Mouse (Mus musculus) heart, embryonic 11.5 days (tissue): ENCODE data around the gene Tmcc3. TPM values are rescaled to one million over a fixed set of nuclear protein-coding genes. Genes with fewer than 3 reads are reported as not detected.
A peak's percentile ranks its signal among the peaks of the same experiment; 100 is the strongest.

Source experiments
- ATAC-seq: fragments of 200-750 bp; cut with Nextera tagmentation; replicated peaks from 2 replicates; pipeline ENCODE4 v1.8.0; 2017; ENCODE audit warnings: moderate library complexity; ENCODE audit not compliant: insufficient number of reproducible peaks, low FRiP score, low TSS enrichment
- H3K27ac ChIP-seq: fragments of 300-500 bp; sonication (generic); 2 replicates; pipeline ENCODE4 v1.5.1; 2014; ENCODE audit warnings: mild to moderate bottlenecking, low read depth, low read length
- H3K27me3 ChIP-seq: fragments of 300-500 bp; sonication (generic); 2 replicates; pipeline ENCODE4 v1.6.1; 2014; ENCODE audit warnings: mild to moderate bottlenecking, low read length, mixed read lengths; ENCODE audit not compliant: control insufficient read depth, insufficient read depth
- H3K36me3 ChIP-seq: fragments of 300-500 bp; sonication (generic); 2 replicates; pipeline ENCODE4 v1.6.1; 2014; ENCODE audit warnings: mild to moderate bottlenecking, low read length, moderate library complexity, mixed read lengths; ENCODE audit not compliant: control insufficient read depth, insufficient read depth
- H3K4me1 ChIP-seq: fragments of 300-500 bp; sonication (generic); 2 replicates; pipeline ENCODE4 v1.6.1; 2014; ENCODE audit warnings: low read length; ENCODE audit not compliant: control insufficient read depth, insufficient read depth
- H3K4me2 ChIP-seq: fragments of 300-500 bp; sonication (generic); 2 replicates; pipeline ENCODE4 v1.6.1; 2014; ENCODE audit warnings: mild to moderate bottlenecking, moderate library complexity
- H3K4me3 ChIP-seq: fragments of 300-500 bp; sonication (generic); 2 replicates; pipeline ENCODE4 v1.5.1; 2014; ENCODE audit warnings: low read depth, low read length
- H3K9ac ChIP-seq: fragments of 300-500 bp; sonication (generic); 2 replicates; pipeline ENCODE4 v1.6.1; 2014; ENCODE audit warnings: mild to moderate bottlenecking, low read depth, low read length, moderate library complexity
- H3K9me3 ChIP-seq: fragments of 300-500 bp; sonication (generic); replicated peaks from 2 replicates; pipeline ENCODE4 v1.6.1; 2016; ENCODE audit warnings: low read length; ENCODE audit not compliant: control insufficient read depth
- WGBS: fragments of 180-500 bp; shearing (Covaris S2); extraction: QIAGEN DNeasy Blood & Tissue Kit; methylation state at CpG from one replicate; pipeline ENCODE4 v1.1.7; 2014; ENCODE audit not compliant: insufficient replicate concordance; 5-methylcytosine and 5-hydroxymethylcytosine counted together
- polyA plus RNA-seq: library from polyadenylated mRNA; unstranded; fragments of >200 nt; fragmentation: Nextera tagmentation; extraction: Ambion mirVana; gene quantifications from 2 replicates; pipeline ENCODE4 v1.2.1, GENCODE M21; 2014

Gene Tmcc3
- polyA plus RNA-seq, 1 experiment from 2014 or later, result 10.9 TPM

DNA sequence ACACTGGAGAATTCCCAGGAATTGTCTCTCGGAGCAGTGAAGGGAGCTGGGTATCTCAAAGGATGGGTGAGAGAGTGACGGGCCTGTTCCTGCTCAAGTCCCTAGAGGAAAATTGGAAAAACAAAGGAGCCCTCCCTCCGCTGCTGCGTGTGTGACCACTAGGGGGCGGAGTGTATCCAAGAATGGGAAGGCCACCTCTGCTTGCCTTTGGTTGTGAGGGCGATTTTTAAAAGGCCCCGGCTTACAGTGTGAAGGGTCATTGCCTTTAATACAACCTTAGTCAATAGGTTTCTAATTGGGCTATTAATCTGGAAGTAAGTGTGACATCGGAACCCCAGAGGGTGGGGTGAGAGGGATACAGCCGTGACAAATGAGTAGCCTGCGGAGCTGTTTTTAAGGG lies 311.9 kb downstream of the Tmcc3 start:
- no peak overlapping the region for H3K9ac ChIP-seq
- H3K4me1 ChIP-seq, result no peaks in the 10 kb centered on the region
- H3K4me2 ChIP-seq, result no peak overlapping the region
- no peaks in the 10 kb centered on the region for H3K9me3 ChIP-seq
- no peak overlapping the region for H3K4me3 ChIP-seq
- no peaks in the 10 kb centered on the region for H3K36me3 ChIP-seq
- H3K27me3 ChIP-seq, result peaks cover 15% of the 10 kb centered on the region
- ATAC-seq, result 0 out of 2 replicates have a peak, but pooled peaks have one; percentile 10
- no peak overlapping the region for H3K27ac ChIP-seq
- WGBS, result 9% methylated on average over 10 of the region's 10 CpGs

DNA sequence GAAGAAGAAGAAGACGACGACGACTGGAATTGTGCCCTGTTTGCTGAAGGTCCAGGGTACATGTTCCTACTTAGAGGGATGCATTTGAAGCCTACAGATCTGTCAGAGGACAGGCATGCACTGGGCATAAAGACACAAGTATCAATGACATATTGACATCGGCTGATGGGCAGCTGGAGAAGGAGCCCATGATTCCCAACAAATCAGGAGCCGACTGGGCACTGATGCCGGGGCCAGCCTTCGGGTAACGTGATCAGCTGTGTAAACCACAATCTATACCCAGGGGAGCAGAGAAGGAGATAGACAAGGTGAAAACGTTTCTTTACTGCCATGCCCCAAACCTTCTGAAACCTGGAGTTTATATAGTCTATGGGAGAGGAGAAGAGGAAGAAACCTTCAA lies 313.3 kb downstream of the Tmcc3 start:
- Histone ChIP-seq H3K4me1 (no peaks in the 10 kb centered on the region), H3K9ac (no peak overlapping the region), H3K27ac (no peak overlapping the region), H3K4me2 (no peak overlapping the region), H3K36me3 (no peaks in the 10 kb centered on the region), H3K27me3 (peaks cover 15% of the 10 kb centered on the region), H3K4me3 (no peak overlapping the region), H3K9me3 (no peaks in the 10 kb centered on the region)
- 79% methylated on average over 9 of the region's 9 CpGs for WGBS
- no peak for ATAC-seq

DNA sequence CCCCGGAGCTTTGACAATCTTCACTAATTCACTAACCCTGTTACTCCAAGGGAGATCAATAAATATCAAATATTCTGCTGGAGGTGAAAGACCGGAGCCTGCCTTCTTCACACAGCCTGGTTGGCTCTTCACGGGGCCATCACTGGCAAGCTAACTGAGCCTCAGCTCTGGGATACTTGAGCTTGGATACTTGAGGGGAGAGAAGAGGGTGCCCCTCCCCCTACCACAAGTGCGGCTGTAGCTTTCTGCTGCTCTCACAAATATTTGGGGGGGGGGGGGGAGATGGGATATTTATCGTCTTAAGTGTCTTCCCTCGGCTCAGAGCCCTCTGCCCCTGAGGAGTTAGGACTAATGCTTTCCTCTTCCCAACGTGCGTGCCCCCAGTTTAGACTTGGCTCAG lies 313.9 kb downstream of the Tmcc3 start:
- Histone ChIP-seq H3K4me1 (no peaks in the 10 kb centered on the region), H3K27ac (no peak overlapping the region), H3K4me3 (no peak overlapping the region), H3K9me3 (no peaks in the 10 kb centered on the region), H3K4me2 (no peak overlapping the region), H3K36me3 (no peaks in the 10 kb centered on the region), H3K9ac (no peak overlapping the region), H3K27me3 (peaks cover 9% of the 10 kb centered on the region)
- WGBS, result 74% methylated on average over 8 of the region's 8 CpGs
- ATAC-seq, result no peak

DNA sequence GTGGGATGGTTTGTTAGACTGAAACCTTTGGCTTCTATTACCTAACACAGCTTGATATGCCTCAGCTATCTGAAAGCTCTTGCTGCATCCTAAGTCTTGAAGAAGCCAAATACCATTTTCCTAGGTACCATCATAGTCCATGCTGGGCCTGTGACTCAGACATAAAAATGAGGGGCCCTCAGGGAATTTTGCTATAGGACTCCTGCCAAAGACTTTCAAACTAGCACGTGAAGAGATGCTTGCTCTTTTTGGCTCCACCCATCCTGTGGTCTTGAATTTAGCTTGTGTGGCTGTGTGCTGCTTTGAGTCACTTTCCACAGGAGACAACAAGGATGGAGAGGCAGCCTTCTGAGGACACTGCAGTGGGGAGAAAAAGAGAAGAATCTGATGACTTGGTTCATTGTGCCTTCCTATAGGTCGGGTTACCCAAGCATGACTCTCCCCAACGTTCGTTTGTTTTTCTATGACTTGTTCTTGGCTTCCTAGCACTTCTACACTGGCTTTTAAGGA lies 319.1 kb downstream of the Tmcc3 start:
- Histone ChIP-seq H3K9ac (no peak overlapping the region), H3K4me1 (no peaks in the 10 kb centered on the region), H3K36me3 (no peaks in the 10 kb centered on the region), H3K4me2 (no peak overlapping the region), H3K27me3 (no peaks in the 10 kb centered on the region), H3K4me3 (no peak overlapping the region), H3K27ac (no peak overlapping the region), H3K9me3 (no peaks in the 10 kb centered on the region)
- no peak for ATAC-seq
- WGBS, result 56% methylated on average over 4 of the region's 4 CpGs

DNA sequence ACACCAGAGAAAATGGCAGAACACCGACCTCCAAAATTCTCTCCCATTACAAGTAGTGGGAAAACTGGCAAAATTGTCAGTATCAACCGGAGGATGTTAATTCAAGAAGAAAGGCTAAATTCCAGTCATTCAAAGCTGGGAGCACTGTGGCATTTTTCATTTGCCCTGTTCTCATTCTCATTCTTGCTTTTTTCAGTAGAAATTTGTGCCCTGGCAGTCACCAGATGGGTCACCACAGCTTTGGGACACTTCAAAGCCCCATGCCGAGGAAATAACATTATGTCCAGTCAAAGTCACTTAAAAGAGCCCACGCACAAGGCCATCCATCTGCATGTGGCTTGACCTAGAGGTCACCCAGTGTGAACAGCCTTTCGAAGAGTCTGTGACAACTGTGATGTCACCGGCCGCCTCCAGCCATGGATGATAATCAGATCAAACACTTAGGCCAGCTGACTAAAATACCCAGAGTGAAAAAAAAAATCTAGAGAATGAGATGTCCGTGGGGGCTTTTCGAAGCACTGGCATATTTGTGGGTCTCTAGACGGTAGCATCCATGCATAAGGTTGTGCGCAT lies 319.9 kb downstream of the Tmcc3 start:
- H3K4me1 ChIP-seq, result no peaks in the 10 kb centered on the region
- 69% methylated on average over 11 of the region's 11 CpGs for WGBS
- no peaks in the 10 kb centered on the region for H3K9me3 ChIP-seq
- no peaks in the 10 kb centered on the region for H3K36me3 ChIP-seq
- H3K27me3 ChIP-seq, result no peaks in the 10 kb centered on the region
- no peak overlapping the region for H3K27ac ChIP-seq
- H3K4me3 ChIP-seq, result no peak overlapping the region
- no peak overlapping the region for H3K9ac ChIP-seq
- ATAC-seq, result no peak
- no peak overlapping the region for H3K4me2 ChIP-seq

DNA sequence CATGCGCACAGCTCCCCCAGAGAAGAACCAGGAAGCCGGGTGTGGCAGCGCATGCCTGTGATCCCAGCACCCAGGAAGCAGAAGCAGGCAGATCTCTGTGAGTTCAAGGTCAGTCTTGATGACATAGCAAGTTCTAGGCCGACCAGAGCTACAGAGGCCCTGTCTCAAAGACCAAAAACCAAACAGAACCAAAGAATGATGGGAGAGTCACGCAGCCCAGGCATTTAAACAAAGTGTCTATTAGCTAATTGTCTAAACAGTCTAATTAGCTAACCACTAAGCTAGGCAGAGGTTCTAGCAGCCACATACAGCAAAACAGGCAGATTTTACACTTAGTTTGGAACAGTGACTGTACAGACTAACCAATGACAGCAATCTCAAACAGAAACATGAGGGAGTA lies 320.5 kb downstream of the Tmcc3 start:
- no peak for ATAC-seq
- no peak overlapping the region for H3K9ac ChIP-seq
- H3K4me3 ChIP-seq, result no peak overlapping the region
- H3K27ac ChIP-seq, result no peak overlapping the region
- H3K27me3 ChIP-seq, result no peaks in the 10 kb centered on the region
- no peaks in the 10 kb centered on the region for H3K4me1 ChIP-seq
- no peaks in the 10 kb centered on the region for H3K9me3 ChIP-seq
- WGBS, result 91% methylated on average over 5 of the region's 5 CpGs
- no peak overlapping the region for H3K4me2 ChIP-seq
- H3K36me3 ChIP-seq, result no peaks in the 10 kb centered on the region

DNA sequence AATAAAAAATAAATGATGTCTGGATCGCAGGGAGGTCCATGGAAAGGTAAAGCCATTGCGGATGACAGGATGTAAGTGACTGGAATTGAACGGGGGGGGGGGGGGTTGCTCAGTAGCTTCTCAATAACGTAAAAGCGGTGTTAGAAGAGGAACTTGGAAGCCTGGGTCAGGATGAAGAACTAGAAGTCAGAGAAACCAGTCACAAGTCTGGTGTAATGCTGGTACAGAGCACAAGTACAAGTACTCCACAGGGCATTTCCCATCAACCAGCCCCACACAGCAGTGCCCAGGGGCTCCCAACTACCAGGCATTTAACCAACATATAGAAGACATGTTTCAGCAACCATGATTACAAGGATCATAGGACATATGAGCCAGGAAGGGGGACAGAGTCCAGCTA lies 326.9 kb downstream of the Tmcc3 start:
- no peak overlapping the region for H3K27ac ChIP-seq
- H3K4me3 ChIP-seq, result no peak overlapping the region
- 84% methylated on average over 5 of the region's 5 CpGs for WGBS
- H3K4me2 ChIP-seq, result no peak overlapping the region
- no peak overlapping the region for H3K9ac ChIP-seq
- ATAC-seq, result no peak
- H3K27me3 ChIP-seq, result no peaks in the 10 kb centered on the region
- H3K36me3 ChIP-seq, result no peaks in the 10 kb centered on the region
- no peaks in the 10 kb centered on the region for H3K9me3 ChIP-seq
- H3K4me1 ChIP-seq, result no peaks in the 10 kb centered on the region

DNA sequence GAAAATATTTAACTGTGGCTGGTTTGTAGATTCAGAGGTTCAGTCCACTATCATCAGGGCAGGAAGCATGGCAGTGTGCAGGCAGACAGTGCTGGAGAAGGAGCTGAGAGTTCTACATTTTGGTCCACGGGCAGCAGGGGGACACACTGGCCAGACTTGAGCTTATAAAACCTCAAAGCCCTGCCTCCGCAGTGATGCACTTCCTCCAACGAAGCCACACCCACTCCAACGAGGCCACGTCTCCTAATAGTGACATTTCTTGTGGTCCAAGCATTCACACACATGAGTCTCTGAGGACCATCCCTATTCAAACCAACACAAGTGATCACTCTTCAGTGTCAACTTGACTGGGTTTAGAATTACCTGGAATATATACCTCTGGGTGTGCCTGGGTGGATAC lies 327.5 kb downstream of the Tmcc3 start:
- H3K9ac ChIP-seq, result no peak overlapping the region
- H3K9me3 ChIP-seq, result no peaks in the 10 kb centered on the region
- H3K4me1 ChIP-seq, result no peaks in the 10 kb centered on the region
- H3K4me3 ChIP-seq, result no peak overlapping the region
- ATAC-seq, result no peak
- H3K36me3 ChIP-seq, result no peaks in the 10 kb centered on the region
- H3K4me2 ChIP-seq, result no peak overlapping the region
- H3K27me3 ChIP-seq, result no peaks in the 10 kb centered on the region
- no peak overlapping the region for H3K27ac ChIP-seq
- WGBS, result 69% methylated on average over 5 of the region's 5 CpGs

DNA sequence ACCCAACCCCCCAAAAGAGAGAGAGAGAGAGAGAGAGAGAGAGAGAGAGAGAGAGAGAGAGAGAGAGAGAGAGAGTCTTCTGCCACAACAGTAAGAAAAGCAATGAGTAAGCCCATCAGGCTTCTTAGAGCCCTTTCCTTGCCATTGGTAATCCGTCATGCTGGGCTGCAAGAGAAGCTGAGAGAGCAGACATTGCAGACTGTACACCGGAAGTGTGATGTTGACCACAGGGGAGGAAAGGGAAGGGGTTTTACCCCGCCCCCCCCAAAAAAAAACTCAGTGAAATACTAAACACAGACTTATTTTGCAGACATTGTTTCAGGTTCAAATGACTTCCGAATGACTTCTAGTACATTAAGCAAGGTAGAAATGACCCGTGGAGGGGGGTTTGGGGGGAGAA lies 328.3 kb downstream of the Tmcc3 start:
- no peaks in the 10 kb centered on the region for H3K36me3 ChIP-seq
- H3K4me3 ChIP-seq, result no peak overlapping the region
- H3K9ac ChIP-seq, result no peak overlapping the region
- no peak overlapping the region for H3K4me2 ChIP-seq
- H3K27me3 ChIP-seq, result no peaks in the 10 kb centered on the region
- H3K27ac ChIP-seq, result no peak overlapping the region
- no peaks in the 10 kb centered on the region for H3K4me1 ChIP-seq
- WGBS, result 66% methylated on average over 5 of the region's 5 CpGs
- ATAC-seq, result no peak
- no peaks in the 10 kb centered on the region for H3K9me3 ChIP-seq
